Mouse (Mus musculus) splenic B cell, adult 2 months (primary cell): ENCODE measurements around the gene Flywch2.

Experiments
- DNase-seq: peaks from one replicate; pipeline ENCODE4 v3.0.0-alpha.2; 2011; ENCODE audit warnings: low read depth, low spot score
- H3K27me3 ChIP-seq: 2 replicates; pipeline ENCODE4 v1.6.1; 2012; ENCODE audit warnings: mild to moderate bottlenecking, low read length, moderate library complexity, mixed read lengths; ENCODE audit not compliant: control insufficient read depth, poor library complexity, insufficient read depth, severe bottlenecking
- H3K36me3 ChIP-seq: 2 replicates; pipeline ENCODE4 v1.6.1; 2012; ENCODE audit warnings: mild to moderate bottlenecking, low read length, moderate library complexity, mixed read lengths; ENCODE audit not compliant: control insufficient read depth, poor library complexity, insufficient read depth, severe bottlenecking

Gene Flywch2

DNA sequence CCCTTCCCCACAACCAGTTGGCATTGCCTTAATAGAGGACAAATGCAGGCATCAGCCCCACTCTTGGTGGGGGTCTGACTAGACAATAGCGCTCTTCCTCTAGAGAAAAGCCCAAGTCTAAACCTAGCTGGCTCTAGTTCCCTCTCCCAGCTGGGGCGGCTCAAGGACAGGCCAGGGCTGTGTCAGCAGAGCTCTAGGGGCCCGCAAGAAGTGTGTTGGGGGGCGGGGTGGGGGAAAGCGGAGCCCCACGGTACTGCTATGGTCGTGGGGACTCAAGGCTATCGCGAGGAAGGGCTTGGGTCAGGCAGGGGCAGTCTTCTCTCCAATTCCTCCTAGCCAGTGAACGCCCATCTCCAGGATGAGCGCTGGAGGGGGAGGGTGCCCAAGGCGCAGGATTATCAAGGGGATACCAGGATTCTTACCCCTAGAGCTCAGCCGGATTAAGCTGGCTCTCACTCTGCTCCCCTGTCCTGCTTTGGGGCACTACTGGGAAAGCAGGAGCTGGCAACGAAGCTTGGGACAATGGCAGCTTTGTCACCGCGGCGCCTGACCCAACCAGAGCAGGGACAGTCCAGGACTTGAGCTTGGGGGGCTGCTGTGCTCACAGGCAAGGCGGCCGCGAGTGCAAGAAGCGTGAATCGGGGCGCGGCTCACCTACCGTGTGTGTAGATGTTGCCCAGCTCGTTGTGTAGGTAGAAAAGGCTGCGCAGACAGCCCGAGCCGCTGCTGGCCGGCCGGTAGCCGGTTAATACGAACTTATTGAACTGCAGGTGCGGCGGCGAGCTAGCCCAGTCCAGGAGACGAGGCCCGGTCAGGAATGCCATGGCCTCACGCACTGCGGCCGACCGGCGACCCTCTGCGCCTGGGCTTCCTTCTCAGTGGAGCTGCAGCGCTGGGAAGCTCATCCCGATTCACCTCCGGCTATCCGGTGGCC lies 46.4 kb downstream of the Flywch2 start:
- no peaks in the 10 kb centered on the region for H3K36me3 ChIP-seq
- no peaks in the 10 kb centered on the region for H3K27me3 ChIP-seq
- DNase-seq, result peak; percentile 24

DNA sequence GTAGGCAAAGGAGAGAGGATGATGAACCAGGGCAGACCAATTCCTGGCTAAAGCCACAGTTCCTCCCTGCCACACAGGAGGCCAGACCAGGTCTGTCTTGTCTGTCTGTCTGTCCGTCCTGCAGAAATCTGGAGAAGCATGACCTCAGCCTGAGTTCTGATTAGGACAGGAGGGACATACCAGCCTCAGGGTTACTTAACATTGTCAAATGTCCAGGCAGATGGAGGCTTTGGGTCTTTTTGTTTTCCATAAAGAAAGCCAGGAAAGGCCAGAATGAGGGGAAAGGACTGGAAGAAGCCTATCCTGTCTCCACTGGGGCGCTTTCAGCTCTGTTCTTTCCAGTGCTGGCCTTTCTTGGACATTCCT lies 47.1 kb downstream of the Flywch2 start:
- no peaks in the 10 kb centered on the region for H3K27me3 ChIP-seq
- H3K36me3 ChIP-seq, result no peaks in the 10 kb centered on the region
- DNase-seq, result no peak

DNA sequence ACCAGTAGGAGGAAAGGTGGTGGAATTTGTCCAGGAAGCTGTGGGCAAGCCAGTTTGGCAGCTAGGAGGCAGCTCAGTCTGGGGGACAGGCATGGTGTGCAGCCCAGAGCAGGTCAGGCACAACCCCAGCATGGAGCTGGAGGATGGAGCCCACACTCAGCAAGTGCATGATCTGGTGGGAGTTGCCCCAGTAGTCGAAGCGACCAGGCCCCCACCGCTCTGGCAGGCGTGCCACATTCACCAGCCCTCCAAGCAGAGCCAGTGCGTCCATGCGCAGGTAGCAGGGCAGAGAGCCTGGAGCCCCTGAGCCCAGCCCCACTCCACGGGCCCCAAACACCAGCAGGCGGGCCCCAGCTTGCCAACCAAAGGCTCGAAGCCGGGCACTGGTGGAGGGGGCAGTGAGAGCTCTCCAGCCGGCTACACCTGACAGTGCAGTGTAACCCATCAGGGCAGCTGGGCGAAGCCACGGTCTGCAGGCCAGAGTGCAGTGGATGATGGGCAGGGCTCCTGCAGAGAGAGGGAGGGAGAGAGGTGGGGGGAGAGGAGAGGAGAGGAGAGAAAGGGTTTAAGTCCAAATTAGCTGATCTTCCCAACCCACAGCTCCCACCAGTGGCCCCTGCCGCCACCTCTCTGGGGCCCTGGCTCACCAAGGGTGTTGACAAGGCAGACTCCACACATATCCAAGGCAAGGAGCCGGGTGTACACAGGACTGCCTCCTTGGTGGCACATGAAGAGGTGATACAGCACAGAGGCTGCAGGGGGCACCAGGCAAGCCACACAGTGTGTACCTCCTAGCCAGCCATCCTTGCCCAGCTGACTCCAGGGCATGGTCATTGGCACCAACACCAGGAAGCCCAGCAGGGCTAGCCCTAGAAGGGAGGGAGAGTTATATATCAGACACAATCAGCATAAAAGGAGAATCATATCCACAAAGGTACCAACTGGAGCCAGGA lies 48.1 kb downstream of the Flywch2 start:
- Histone ChIP-seq H3K36me3 (no peaks in the 10 kb centered on the region), H3K27me3 (no peaks in the 10 kb centered on the region)
- DNase-seq, result no peak

DNA sequence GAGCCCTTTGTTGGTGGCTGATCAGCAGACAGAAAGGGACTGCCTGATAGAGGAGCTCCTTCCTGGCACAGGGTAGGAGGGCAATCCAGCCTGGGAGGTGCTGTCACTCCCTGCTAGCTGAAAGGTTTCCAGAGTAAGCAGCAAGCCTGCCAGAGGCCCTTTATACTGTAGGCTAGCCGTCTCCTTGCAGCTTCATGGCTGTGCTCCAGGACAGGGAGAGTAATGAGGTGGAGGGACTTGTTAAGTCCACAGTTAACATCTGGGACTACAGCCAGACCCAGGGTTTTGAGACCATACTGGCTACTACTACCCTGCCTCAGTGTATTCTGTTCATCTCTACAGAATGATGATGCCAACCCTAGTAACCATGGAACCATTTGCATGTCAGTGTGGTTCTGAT lies 51.5 kb downstream of the Flywch2 start:
- no peak for DNase-seq
- peaks cover 1% of the 10 kb centered on the region; the same call in 1 of the 2 replicates for H3K27me3 ChIP-seq
- H3K36me3 ChIP-seq, result peaks cover 1% of the 10 kb centered on the region

DNA sequence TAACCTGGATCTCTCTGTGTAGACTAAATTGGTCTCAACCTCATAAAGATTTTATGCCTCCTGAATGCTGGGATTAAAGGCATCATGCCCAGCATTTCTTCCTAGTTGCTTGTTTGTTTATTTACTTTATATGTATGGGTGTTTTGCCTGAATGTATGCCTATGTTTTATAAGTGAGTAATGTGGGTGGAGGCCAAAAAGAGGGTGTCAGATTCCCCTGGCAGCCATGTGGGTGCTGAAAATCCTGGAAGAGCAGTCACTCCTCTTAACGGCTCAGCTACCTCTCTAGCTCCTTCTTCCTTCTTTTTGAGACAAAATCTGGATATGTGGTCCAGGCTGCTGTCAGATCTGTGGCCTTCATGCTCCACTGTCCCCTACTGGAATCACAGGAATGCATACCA lies 55.4 kb downstream of the Flywch2 start:
- DNase-seq, result no peak
- Histone ChIP-seq H3K27me3 (peaks cover 1% of the 10 kb centered on the region; the same call in 1 of the 2 replicates), H3K36me3 (peaks cover 1% of the 10 kb centered on the region)
